Mouse (Mus musculus): ENCODE results near the gene Junb. TPM values are rescaled to one million over a fixed set of nuclear protein-coding genes. Genes with fewer than 3 reads are reported as not detected.

The Junb gene
- polyA plus RNA-seq, 1 experiment from 2014 or later, result 6.6 TPM

GRCm38 (mm10) chr8:85011242-85011641 is 32.7 kb upstream of the Junb start:
- peaks cover 81% of the 10 kb centered on the region for H3K27me3 ChIP-seq (replicated peaks; ENCODE audit: low read depth, poor library complexity, severe bottlenecking)
- peaks cover 6% of the 10 kb centered on the region for H3K4me1 ChIP-seq
- DNase-seq (ENCODE audit: low spot score), result peak; percentile 27
- no peak overlapping the region for H3K4me3 ChIP-seq
- no peaks in the 10 kb centered on the region for H3K9me3 ChIP-seq
- H3K27ac ChIP-seq (replicated peaks), result no peak overlapping the region
- H3K36me3 ChIP-seq (replicated peaks), result no peaks in the 10 kb centered on the region
- 17% methylated on average over 28 of the region's 28 CpGs for WGBS

DNA sequence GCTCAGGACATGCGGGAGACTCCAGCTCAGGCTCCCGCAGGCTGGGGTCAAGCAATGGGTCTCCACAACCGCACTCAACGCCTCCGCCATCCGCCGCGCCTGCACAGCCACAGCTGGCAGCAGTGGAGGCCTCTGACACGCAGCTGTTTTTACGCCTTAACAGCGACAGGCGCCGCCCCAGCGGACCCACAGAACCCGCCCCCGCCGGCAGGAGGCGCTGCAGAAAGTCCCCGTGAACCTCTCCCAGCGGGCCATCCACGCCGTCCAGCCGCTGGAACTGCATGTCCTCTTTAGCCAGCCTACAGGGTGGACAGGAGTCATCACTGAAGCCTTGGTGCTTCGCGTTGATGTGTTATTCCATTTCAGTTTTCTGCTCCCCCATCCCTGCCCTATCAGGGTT is 29.2 kb upstream of the Junb start:
- H3K36me3 ChIP-seq (replicated peaks), result peaks cover 3% of the 10 kb centered on the region; the same call in 1 of the 2 replicates
- H3K27me3 ChIP-seq (replicated peaks; ENCODE audit: low read depth, poor library complexity, severe bottlenecking), result peaks cover 57% of the 10 kb centered on the region
- no peak overlapping the region for H3K27ac ChIP-seq (replicated peaks)
- H3K4me1 ChIP-seq, result no peaks in the 10 kb centered on the region; the same call in 1 of the 2 replicates
- peak; percentile 55 for DNase-seq (ENCODE audit: low spot score)
- H3K4me3 ChIP-seq, result no peak overlapping the region
- no peaks in the 10 kb centered on the region for H3K9me3 ChIP-seq
- 14% methylated on average over 25 of the region's 25 CpGs for WGBS

DNA sequence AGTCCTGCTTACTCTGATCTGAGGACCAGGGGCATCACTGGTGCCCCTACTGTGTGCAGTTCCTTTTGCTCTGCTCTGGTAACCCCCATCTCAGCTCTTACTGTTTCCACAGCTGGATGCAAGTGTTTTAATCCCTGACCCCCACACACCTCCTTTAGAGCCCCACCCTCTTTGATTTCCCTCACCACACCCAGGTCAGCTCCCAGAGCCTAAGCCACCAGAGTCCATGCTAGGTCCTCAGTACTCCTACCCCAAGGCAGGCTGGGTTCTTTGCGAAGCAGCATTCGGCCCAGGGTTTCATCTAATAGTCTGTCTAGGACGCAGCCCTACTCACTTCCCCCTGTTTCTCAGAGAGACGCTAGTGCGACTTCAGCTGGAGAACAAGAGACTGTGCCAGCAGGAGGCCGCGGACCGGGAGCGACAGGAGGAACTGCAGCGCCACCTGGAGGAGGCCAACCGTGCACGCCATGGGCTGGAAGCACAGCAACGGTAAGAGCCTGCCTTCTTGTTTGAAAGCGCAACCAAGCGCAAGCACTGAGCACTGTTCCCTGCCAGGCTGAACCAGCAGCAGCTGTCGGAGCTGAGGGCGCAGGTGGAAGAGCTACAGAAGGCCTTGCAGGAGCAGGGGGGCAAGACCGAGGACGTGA is 19.3 kb upstream of the Junb start:
- peak; percentile 92 for DNase-seq (ENCODE audit: low spot score)
- peak overlapping the region; percentile 53; the same call in 1 of the 2 replicates for H3K27ac ChIP-seq (replicated peaks)
- WGBS, result 5% methylated on average over 19 of the region's 19 CpGs
- H3K4me3 ChIP-seq, result peak overlapping the region; percentile 42
- H3K27me3 ChIP-seq (replicated peaks; ENCODE audit: low read depth, poor library complexity, severe bottlenecking), result peaks cover 37% of the 10 kb centered on the region
- H3K4me1 ChIP-seq, result peaks cover 17% of the 10 kb centered on the region
- peaks cover 12% of the 10 kb centered on the region; the same call in 1 of the 2 replicates for H3K36me3 ChIP-seq (replicated peaks)
- no peaks in the 10 kb centered on the region for H3K9me3 ChIP-seq

- Histone ChIP-seq H3K9me3 (no peaks in the 10 kb centered on the region), H3K36me3 (replicated peaks) (0 out of 2 replicates have a peak, but pooled peaks cover 9% of the 10 kb centered on the region), H3K27ac (replicated peaks) (no peak overlapping the region), H3K4me1 (peaks cover 17% of the 10 kb centered on the region), H3K4me3 (no peak overlapping the region), H3K27me3 (replicated peaks; ENCODE audit: low read depth, poor library complexity, severe bottlenecking) (peaks cover 37% of the 10 kb centered on the region)
- no peak for DNase-seq (ENCODE audit: low spot score)
- WGBS, result 79% methylated on average over 5 of the region's 5 CpGs
These were observed 18.5 kb upstream of the Junb start for GRCm38 (mm10) chr8:84996978-84997377.

- peaks cover 37% of the 10 kb centered on the region for H3K27me3 ChIP-seq (replicated peaks; ENCODE audit: low read depth, poor library complexity, severe bottlenecking)
- H3K4me3 ChIP-seq, result peak overlapping the region; percentile 19; the same call in 1 of the 2 replicates
- 0 out of 2 replicates have a peak, but pooled peaks cover 9% of the 10 kb centered on the region for H3K36me3 ChIP-seq (replicated peaks)
- peak; percentile 33 for DNase-seq (ENCODE audit: low spot score)
- H3K27ac ChIP-seq (replicated peaks), result no peak overlapping the region
- peaks cover 25% of the 10 kb centered on the region for H3K4me1 ChIP-seq
- H3K9me3 ChIP-seq, result no peaks in the 10 kb centered on the region
- 28% methylated on average over 25 of the region's 25 CpGs for WGBS
These were observed 17.2 kb upstream of the Junb start for GRCm38 (mm10) chr8:84995680-84996079.

GRCm38 (mm10) chr8:84994375-84994774 is 15.9 kb upstream of the Junb start:
- Histone ChIP-seq H3K9me3 (no peaks in the 10 kb centered on the region), H3K4me1 (peaks cover 34% of the 10 kb centered on the region), H3K36me3 (replicated peaks) (0 out of 2 replicates have a peak, but pooled peaks cover 9% of the 10 kb centered on the region), H3K4me3 (no peak overlapping the region), H3K27me3 (replicated peaks; ENCODE audit: low read depth, poor library complexity, severe bottlenecking) (peaks cover 37% of the 10 kb centered on the region), H3K27ac (replicated peaks) (no peak overlapping the region)
- DNase-seq (ENCODE audit: low spot score), result no peak
- 88% methylated on average over 9 of the region's 9 CpGs for WGBS

- H3K27me3 ChIP-seq (replicated peaks; ENCODE audit: low read depth, poor library complexity, severe bottlenecking), result peaks cover 47% of the 10 kb centered on the region
- H3K4me3 ChIP-seq, result peak overlapping the region; percentile 71
- peaks cover 36% of the 10 kb centered on the region for H3K4me1 ChIP-seq
- no peaks in the 10 kb centered on the region for H3K9me3 ChIP-seq
- 0 out of 2 replicates have a peak, but pooled peaks cover 8% of the 10 kb centered on the region for H3K36me3 ChIP-seq (replicated peaks)
- DNase-seq (ENCODE audit: low spot score), result peak; percentile 73
- H3K27ac ChIP-seq (replicated peaks), result peak overlapping the region; percentile 90
- WGBS, result 2% methylated on average over 15 of the region's 15 CpGs
These were observed 12.3 kb upstream of the Junb start for GRCm38 (mm10) chr8:84990836-84991235.

- Histone ChIP-seq H3K36me3 (replicated peaks) (0 out of 2 replicates have a peak, but pooled peaks cover 4% of the 10 kb centered on the region), H3K4me3 (peak within 1 kb of the TSS; percentile 71), H3K27ac (replicated peaks) (peak within 1 kb of the TSS; percentile 90), H3K9me3 (no peaks in the 10 kb centered on the region), H3K27me3 (replicated peaks; ENCODE audit: low read depth, poor library complexity, severe bottlenecking) (peaks cover 43% of the 10 kb centered on the region), H3K4me1 (peaks cover 36% of the 10 kb centered on the region)
- WGBS, result under 1% methylated on average over 28 of the region's 28 CpGs
- peak; percentile 97 for DNase-seq (ENCODE audit: low spot score)
These were observed 11.8 kb upstream of the Junb start, which contains the start of gene Hook2 for GRCm38 (mm10) chr8:84990349-84990748. TSS of gene Hook2 (plus strand) at chr8:84990603.

DNA sequence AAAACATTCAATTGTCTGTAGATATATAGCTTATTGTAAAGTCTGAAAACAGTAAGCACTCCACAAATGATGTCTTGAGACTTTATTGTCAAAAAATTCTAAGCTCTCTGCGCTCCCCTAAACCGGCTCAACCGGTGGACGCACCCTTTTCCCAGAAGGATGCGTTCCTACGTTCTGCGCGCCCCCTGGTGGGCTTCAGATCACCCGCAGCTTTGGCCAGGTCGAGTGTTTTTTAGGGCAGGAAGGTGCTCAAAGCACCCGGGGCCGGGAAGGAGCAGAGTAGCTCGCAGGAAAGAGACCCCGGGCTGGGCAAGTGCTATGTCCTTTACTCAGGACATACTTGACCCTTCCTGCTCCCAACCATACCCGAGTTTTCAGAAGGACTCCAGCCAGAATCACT is 11.3 kb upstream of the Junb start:
- peaks cover 40% of the 10 kb centered on the region for H3K4me1 ChIP-seq
- under 1% methylated on average over 15 of the region's 15 CpGs for WGBS
- H3K27me3 ChIP-seq (replicated peaks; ENCODE audit: low read depth, poor library complexity, severe bottlenecking), result peaks cover 39% of the 10 kb centered on the region
- DNase-seq (ENCODE audit: low spot score), result peak; percentile 93
- H3K36me3 ChIP-seq (replicated peaks), result 0 out of 2 replicates have a peak, but pooled peaks cover 1% of the 10 kb centered on the region
- H3K4me3 ChIP-seq, result peak overlapping the region; percentile 71
- no peaks in the 10 kb centered on the region for H3K9me3 ChIP-seq
- peak overlapping the region; percentile 90 for H3K27ac ChIP-seq (replicated peaks)

DNA sequence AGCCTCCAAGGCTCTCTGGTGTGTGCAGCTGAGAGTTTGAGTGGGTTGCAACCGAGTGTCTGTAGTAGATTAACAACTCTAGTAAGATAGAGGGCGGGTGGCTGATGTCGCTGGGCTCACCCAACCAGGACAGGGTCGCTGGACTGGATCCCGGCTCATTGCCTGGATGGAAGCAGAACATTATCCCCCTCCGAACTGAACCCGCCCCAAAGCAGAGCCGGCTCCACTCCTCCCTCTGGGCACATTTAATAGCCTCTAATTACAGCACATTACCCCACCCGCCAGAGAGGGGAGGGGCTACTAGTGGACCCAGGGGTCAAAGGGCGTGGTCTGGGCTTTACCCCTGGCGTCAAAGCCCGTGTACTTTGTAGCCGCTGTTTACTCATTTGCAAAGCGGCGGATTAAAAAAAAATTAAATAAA is 10.8 kb upstream of the Junb start:
- H3K4me3 ChIP-seq, result peak overlapping the region; percentile 71
- WGBS, result 8% methylated on average over 15 of the region's 15 CpGs
- DNase-seq (ENCODE audit: low spot score), result peak; percentile 55

GRCm38 (mm10) chr8:84987903-84988302 is 9.4 kb upstream of the Junb start:
- Histone ChIP-seq H3K4me3 (no peak overlapping the region), H3K27me3 (replicated peaks; ENCODE audit: low read depth, poor library complexity, severe bottlenecking) (peaks cover 32% of the 10 kb centered on the region), H3K9me3 (no peaks in the 10 kb centered on the region), H3K4me1 (peaks cover 54% of the 10 kb centered on the region), H3K27ac (replicated peaks) (no peak overlapping the region), H3K36me3 (replicated peaks) (no peaks in the 10 kb centered on the region)
- WGBS, result 74% methylated on average over 2 of the region's 2 CpGs
- DNase-seq (ENCODE audit: low spot score), result no peak

More for the DNA sequence above, 10.8 kb upstream of the Junb start:
- Histone ChIP-seq H3K9me3 (no peaks in the 10 kb centered on the region), H3K36me3 (replicated peaks) (no peaks in the 10 kb centered on the region), H3K27ac (replicated peaks) (peak overlapping the region; percentile 54; the same call in 1 of the 2 replicates), H3K27me3 (replicated peaks; ENCODE audit: low read depth, poor library complexity, severe bottlenecking) (peaks cover 38% of the 10 kb centered on the region), H3K4me1 (peaks cover 45% of the 10 kb centered on the region)

DNA sequence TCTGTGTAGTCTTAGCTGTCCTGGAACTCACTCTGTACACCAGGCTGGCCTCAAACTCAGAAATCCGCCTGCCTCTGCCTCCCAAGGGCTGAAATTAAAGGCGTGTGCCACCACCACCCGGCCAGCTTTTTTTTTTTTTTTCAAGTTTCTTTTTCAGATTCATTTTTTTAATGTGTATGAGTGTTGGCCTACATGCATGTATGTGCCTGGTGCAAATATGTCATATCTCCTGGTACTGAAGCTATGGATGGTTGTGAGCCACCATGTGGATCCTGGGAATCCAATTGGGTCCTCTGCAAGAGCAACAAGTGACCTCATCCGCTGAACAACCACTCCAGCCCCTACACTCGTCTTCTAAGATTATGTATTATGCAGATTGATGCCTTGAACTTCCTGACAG is 8.9 kb upstream of the Junb start:
- Histone ChIP-seq H3K27me3 (replicated peaks; ENCODE audit: low read depth, poor library complexity, severe bottlenecking) (peaks cover 37% of the 10 kb centered on the region), H3K9me3 (no peaks in the 10 kb centered on the region), H3K4me3 (no peak overlapping the region), H3K4me1 (peaks cover 59% of the 10 kb centered on the region), H3K27ac (replicated peaks) (no peak overlapping the region), H3K36me3 (replicated peaks) (no peaks in the 10 kb centered on the region)
- no peak for DNase-seq (ENCODE audit: low spot score)
- 83% methylated on average over 5 of the region's 5 CpGs for WGBS

- Histone ChIP-seq H3K27ac (replicated peaks) (peak overlapping the region; percentile 85), H3K4me3 (peak overlapping the region; percentile 71), H3K4me1 (peaks cover 68% of the 10 kb centered on the region), H3K9me3 (no peaks in the 10 kb centered on the region), H3K27me3 (replicated peaks; ENCODE audit: low read depth, poor library complexity, severe bottlenecking) (peaks cover 44% of the 10 kb centered on the region), H3K36me3 (replicated peaks) (no peaks in the 10 kb centered on the region)
- WGBS, result 42% methylated on average over 8 of the region's 8 CpGs
- DNase-seq (ENCODE audit: low spot score), result no peak
These were observed 7.9 kb upstream of the Junb start for GRCm38 (mm10) chr8:84986379-84986945.
